Mouse (Mus musculus) heart, adult 2 months (tissue): ENCODE results near the gene Rnf220. TPM values are rescaled to one million over a fixed set of nuclear protein-coding genes. Genes with fewer than 3 reads are reported as not detected.

Experiments used
- DNase-seq, 2 experiments: peaks; one replicate each; pipeline ENCODE4 v3.0.0; 2021
- H3K27ac ChIP-seq: fragments of 200-600 bp; 2 replicates; pipeline ENCODE4 v1.8.1; 2022
- H3K27me3 ChIP-seq: fragments of 200-500 bp; 2 replicates; pipeline ENCODE4 v1.6.1; 2012; ENCODE audit warnings: mild to moderate bottlenecking, low read length, inconsistent platforms, mixed read lengths; ENCODE audit not compliant: control insufficient read depth, insufficient read depth
- H3K36me3 ChIP-seq: fragments of 200-500 bp; 2 replicates; pipeline ENCODE4 v1.6.1; 2012; ENCODE audit warnings: low read length, inconsistent platforms; ENCODE audit not compliant: control insufficient read depth, insufficient read depth
- H3K4me1 ChIP-seq: fragments of 200-500 bp; 2 replicates; pipeline ENCODE4 v1.6.1; 2011; ENCODE audit warnings: low read length; ENCODE audit not compliant: control insufficient read depth, insufficient read depth
- H3K4me3 ChIP-seq: fragments of 200-600 bp; 2 replicates; pipeline ENCODE4 v1.8.1; 2022
- H3K79me2 ChIP-seq: fragments of 200-500 bp; replicated peaks from 2 replicates; pipeline ENCODE4 v1.6.1; 2012; ENCODE audit warnings: mild to moderate bottlenecking, inconsistent platforms, low read length, moderate library complexity, mixed read lengths; ENCODE audit not compliant: control insufficient read depth, insufficient read depth
- H3K9ac ChIP-seq: fragments of 200-500 bp; 2 replicates; pipeline ENCODE4 v1.6.1; 2012; ENCODE audit warnings: low read depth, mild to moderate bottlenecking, control low read depth, inconsistent platforms, low read length, mixed read lengths
- CTCF ChIP-seq: fragments of 200-600 bp; IDR thresholded peaks from 2 replicates; pipeline ENCODE4 v1.8.1; 2022; ENCODE audit warnings: antibody characterized with exemption, mild to moderate bottlenecking, moderate library complexity
- EP300 ChIP-seq: fragments of 200-500 bp; IDR thresholded peaks from 2 replicates; pipeline ENCODE4 v1.6.1; 2011; ENCODE audit warnings: low read depth, low read length, control low read depth; ENCODE audit not compliant: insufficient read depth
- POLR2A ChIP-seq: fragments of 200-500 bp; IDR thresholded peaks from 2 replicates; pipeline ENCODE4 v1.6.1; 2011; ENCODE audit warnings: mild to moderate bottlenecking, low read depth, low read length, control low read depth; ENCODE audit not compliant: insufficient read depth
- WGBS: fragments of 180-500 bp; shearing (Covaris S2); methylation state at CpG from one replicate; pipeline ENCODE4 v1.1.7; 2018; 5-methylcytosine and 5-hydroxymethylcytosine counted together
- intact Hi-C: fragments of 180-260 bp; cut with DNase I; formaldehyde crosslinking; loops from one replicate; pipeline ENCODE4 v1.15.1; 2025
- polyA plus RNA-seq: library from polyadenylated mRNA; depleted of rRNA; stranded (reverse); fragments of >200 nt; gene quantifications from 2 replicates; pipeline ENCODE4 v1.2.3, GENCODE M21; 2012
- total RNA-seq, 2 experiments: library from RNA; stranded (reverse); gene quantifications; 2 replicates each; pipeline ENCODE4 v1.2.3; 2021

Gene Rnf220
- total and polyA plus RNA-seq, 3 experiments: 32.3 to 41.4 (median 33.2) TPM

GRCm38 (mm10) chr4:117316800-117317199 lies 180.1 kb downstream of the Rnf220 start:
- H3K9ac ChIP-seq: no peak overlapping the region
- H3K79me2 ChIP-seq: no peaks in the 10 kb centered on the region
- no peak overlapping the region for H3K27ac ChIP-seq
- no peaks in the 10 kb centered on the region for H3K4me1 ChIP-seq
- intact Hi-C loops: no loop called here
- DNase-seq: no peak
- WGBS: 57% methylated on average over 6 of the region's 6 CpGs
- TF ChIP-seq CTCF (no peak), EP300 (no peak), POLR2A (no peak)
- no peak overlapping the region for H3K4me3 ChIP-seq
- no peaks in the 10 kb centered on the region for H3K36me3 ChIP-seq
- H3K27me3 ChIP-seq: peaks cover 2% of the 10 kb centered on the region; the same call in 1 of the 2 replicates

GRCm38 (mm10) chr4:117314849-117315500 lies 181.9 kb downstream of the Rnf220 start:
- H3K27me3 ChIP-seq: peaks cover 2% of the 10 kb centered on the region; the same call in 1 of the 2 replicates
- intact Hi-C loops: no loop called here
- H3K79me2 ChIP-seq: no peaks in the 10 kb centered on the region
- no peak overlapping the region for H3K4me3 ChIP-seq
- TF ChIP-seq POLR2A (no peak), EP300 (no peak), CTCF (no peak)
- whole genome bisulfite sequencing: 83% methylated on average over 16 of the region's 16 CpGs
- no peaks in the 10 kb centered on the region for H3K4me1 ChIP-seq
- H3K9ac ChIP-seq: no peak overlapping the region
- no peaks in the 10 kb centered on the region for H3K36me3 ChIP-seq
- DNase-seq: no peak
- H3K27ac ChIP-seq: no peak overlapping the region

GRCm38 (mm10) chr4:117313085-117313424 lies 183.8 kb downstream of the Rnf220 start:
- 7% methylated on average over 4 of the region's 4 CpGs for WGBS
- no peaks in the 10 kb centered on the region for H3K36me3 ChIP-seq
- no peak overlapping the region for H3K27ac ChIP-seq
- no peaks in the 10 kb centered on the region for H3K79me2 ChIP-seq
- H3K9ac ChIP-seq: no peak overlapping the region
- intact Hi-C loops: loop anchor here (2.0 kb wide), 1 partner anchor 42 kb away; no protein-coding TSS in a partner anchor
- H3K27me3 ChIP-seq: peaks cover 2% of the 10 kb centered on the region; the same call in 1 of the 2 replicates
- DNase-seq: peak in 1 of 2 experiments; percentile 39
- no peak for TF ChIP-seq POLR2A
- peak; percentile 67 for TF ChIP-seq CTCF
- no peak for TF ChIP-seq EP300
- H3K4me1 ChIP-seq: no peaks in the 10 kb centered on the region
- no peak overlapping the region for H3K4me3 ChIP-seq

GRCm38 (mm10) chr4:117312416-117313084 lies 184.3 kb downstream of the Rnf220 start:
- intact Hi-C loops: loop anchor here (2.0 kb wide), 1 partner anchor 42 kb away; no protein-coding TSS in a partner anchor
- Histone ChIP-seq H3K27me3 (0 out of 2 replicates have a peak, but pooled peaks cover 2% of the 10 kb centered on the region), H3K4me1 (no peaks in the 10 kb centered on the region), H3K9ac (no peak overlapping the region), H3K36me3 (no peaks in the 10 kb centered on the region), H3K79me2 (no peaks in the 10 kb centered on the region), H3K4me3 (no peak overlapping the region), H3K27ac (no peak overlapping the region)
- WGBS: 19% methylated on average over 26 of the region's 26 CpGs
- TF ChIP-seq EP300: no peak
- no peak for TF ChIP-seq POLR2A
- no peak for TF ChIP-seq CTCF
- DNase-seq: no peak

GRCm38 (mm10) chr4:117311891-117312290 lies 185.0 kb downstream of the Rnf220 start:
- intact Hi-C loops: loop anchor here (2.0 kb wide), 1 partner anchor 41 kb away; no protein-coding TSS in a partner anchor
- Histone ChIP-seq H3K27me3 (no peaks in the 10 kb centered on the region), H3K36me3 (no peaks in the 10 kb centered on the region), H3K27ac (no peak overlapping the region), H3K79me2 (no peaks in the 10 kb centered on the region), H3K4me3 (no peak overlapping the region), H3K9ac (no peak overlapping the region), H3K4me1 (no peaks in the 10 kb centered on the region)
- no peak for TF ChIP-seq CTCF
- TF ChIP-seq POLR2A: no peak
- TF ChIP-seq EP300: no peak
- DNase-seq: no peak
- 74% methylated on average over 5 of the region's 5 CpGs for WGBS

GRCm38 (mm10) chr4:117309427-117309826 lies 187.4 kb downstream of the Rnf220 start:
- 95% methylated on average over 1 of the region's 1 CpGs for WGBS
- Histone ChIP-seq H3K27ac (no peak overlapping the region), H3K79me2 (no peaks in the 10 kb centered on the region), H3K36me3 (no peaks in the 10 kb centered on the region), H3K4me3 (no peak overlapping the region), H3K4me1 (no peaks in the 10 kb centered on the region), H3K27me3 (no peaks in the 10 kb centered on the region), H3K9ac (no peak overlapping the region)
- intact Hi-C loops: no loop called here
- TF ChIP-seq POLR2A (no peak), CTCF (peak; percentile 26; the same call in 1 of the 2 replicates), EP300 (no peak)
- no peak for DNase-seq
